Mouse (Mus musculus): ENCODE measurements around the gene Olfr462. TPM values are rescaled to one million over a fixed set of nuclear protein-coding genes. Genes with fewer than 3 reads are reported as not detected.
"Not testable (repeated sequence)": the region's sequence is repeated elsewhere in the genome, so short reads cannot be mapped to it uniquely, and the experiment has no call there.

The Olfr462 gene
- polyA plus RNA-seq (2017; shearing (Covaris generic)) = not detected

DNA sequence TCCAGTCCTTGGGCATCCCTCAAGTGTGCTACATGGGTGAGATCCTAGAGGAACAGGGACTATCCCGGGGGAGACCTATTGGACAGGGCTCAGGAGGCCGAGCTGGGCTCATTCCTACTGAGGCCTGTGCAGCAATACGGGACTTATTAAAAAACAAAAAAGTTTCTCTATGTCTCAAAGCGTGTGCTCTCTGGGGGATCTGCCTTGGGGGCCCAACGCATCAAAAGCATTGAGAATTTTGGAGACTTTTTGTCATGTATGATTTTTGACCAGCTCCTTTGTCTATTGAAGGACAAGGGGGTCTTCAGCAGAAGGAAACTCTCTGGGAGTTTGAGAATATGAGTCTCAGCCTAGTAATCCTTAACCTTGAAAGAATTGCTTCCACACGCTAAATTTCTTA, at the start of gene Olfr462:
Gene Olfr462, minus strand, starts transcription at position 101 of the 400 bp plus-strand sequence.
- ATAC-seq = no peak

DNA sequence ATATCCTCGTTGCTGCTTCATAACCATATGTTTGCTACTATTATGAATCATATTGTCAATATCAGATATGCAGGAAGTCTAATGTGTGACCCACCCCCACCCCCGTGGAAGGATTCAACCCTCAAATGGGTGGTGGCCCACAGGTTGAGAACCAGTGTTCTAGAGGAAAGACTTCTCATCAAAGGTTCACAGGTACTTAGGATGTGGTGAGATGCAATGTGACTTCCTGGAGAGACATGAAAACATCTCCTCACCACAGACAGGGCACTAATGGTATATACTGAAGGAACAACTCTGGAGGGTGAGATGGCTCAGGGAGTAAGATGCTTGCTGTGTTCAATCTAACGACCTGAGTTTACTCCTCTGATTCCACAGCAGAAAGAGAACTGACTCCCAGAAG, 43.4 kb upstream of the Olfr462 start:
- peak; percentile 95 for ATAC-seq

DNA sequence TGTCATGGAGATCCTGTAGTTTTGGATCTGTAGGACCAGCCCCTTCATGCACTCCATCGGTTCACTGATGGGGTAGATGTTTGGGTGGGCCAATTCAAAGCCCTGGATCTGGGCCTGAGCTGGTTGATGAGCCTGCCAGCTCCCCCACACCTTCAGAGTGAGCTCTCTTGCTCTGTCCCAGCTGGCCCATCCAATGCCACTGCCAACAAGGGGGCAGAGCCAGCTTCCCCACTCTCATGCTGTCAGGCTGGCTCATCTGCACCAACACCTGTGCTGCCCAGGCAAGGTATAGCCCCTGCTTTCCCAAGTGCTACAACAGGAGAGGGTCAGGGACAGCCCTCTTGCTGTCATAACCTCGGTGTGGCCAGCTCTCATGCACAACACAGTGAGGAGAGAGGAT, 41.7 kb upstream of the Olfr462 start:
- no peak for ATAC-seq

DNA sequence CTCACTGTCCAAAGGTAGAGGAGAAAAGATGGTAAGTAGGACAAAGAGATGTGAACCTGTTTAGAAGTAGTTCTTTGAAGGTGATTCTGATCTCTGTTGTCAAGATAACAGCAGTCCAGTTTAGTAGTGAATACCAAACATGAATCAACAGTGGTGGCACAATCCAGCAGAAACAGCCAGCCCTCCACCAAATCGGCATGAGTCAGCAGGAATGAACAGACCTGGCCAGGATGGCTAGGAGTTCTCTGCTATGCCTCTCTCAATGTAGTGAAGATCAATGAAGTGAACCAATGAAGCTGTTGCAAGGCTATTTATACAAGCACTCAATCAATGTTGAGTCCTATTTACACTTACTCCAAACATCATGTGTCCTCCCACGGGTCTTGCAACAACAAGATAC, 38.3 kb upstream of the Olfr462 start:
- no peak for ATAC-seq

DNA sequence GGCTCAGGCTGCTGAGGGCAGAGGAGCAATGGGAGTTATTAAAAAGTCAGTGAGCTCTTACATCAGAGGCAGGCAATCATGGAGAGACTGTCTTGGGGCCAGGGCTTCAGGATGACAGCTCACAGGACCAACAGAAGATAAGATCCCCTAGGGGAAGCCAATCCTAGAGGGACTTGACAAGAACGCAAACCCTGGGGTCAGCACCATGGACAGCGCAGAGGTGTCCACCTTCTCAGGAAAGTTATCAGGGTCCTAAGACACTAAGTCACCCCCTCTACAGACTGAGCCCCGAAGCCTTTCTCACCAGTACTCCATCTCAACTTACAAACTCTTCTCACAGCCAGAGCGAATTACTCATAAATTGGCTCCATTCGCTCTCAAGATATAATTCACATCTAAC, 28.9 kb upstream of the Olfr462 start, which contains the start of gene Olfr464:
Gene Olfr464, minus strand, starts transcription at position 2 of the 400 bp plus-strand sequence.
- ATAC-seq = no peak

DNA sequence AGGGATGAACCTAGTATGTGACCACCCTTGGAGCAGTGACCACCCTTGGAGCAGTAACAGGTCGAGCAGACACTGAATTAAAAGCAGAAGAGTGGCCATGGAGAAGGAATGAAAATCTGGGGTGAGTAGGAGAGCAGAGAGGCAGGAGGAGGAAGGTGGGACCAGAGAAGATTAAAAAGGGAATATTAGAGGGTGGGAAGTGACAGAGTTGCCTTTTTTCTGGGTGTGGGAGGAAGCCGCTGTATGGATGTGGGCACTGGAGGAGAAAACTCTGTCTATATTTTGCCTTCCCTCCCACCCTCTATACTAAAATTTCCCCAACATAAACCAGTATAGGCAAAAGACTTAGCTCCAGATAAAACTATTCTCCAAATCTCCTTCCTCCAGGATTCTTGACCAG, 28.2 kb upstream of the Olfr462 start:
- no peak for ATAC-seq

DNA sequence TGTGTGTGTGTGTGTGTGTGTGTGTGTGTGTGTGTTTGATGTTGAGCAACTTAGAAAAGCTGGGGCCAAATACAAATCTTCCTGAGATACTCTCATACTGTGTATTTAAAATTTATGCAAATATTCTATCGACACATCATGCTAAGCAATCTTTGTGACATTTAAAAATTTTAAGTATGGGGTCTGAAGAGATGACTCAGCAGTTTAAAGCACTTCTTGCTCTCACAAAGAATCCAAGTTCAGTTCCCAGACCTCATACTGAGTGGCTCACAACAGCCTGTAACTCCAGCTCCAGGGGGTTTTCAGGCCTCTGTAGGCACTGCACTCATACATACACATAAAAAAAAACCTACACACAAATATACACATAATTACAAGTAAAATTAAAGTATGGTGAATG, 23.9 kb upstream of the Olfr462 start:
- ATAC-seq = no peak

DNA sequence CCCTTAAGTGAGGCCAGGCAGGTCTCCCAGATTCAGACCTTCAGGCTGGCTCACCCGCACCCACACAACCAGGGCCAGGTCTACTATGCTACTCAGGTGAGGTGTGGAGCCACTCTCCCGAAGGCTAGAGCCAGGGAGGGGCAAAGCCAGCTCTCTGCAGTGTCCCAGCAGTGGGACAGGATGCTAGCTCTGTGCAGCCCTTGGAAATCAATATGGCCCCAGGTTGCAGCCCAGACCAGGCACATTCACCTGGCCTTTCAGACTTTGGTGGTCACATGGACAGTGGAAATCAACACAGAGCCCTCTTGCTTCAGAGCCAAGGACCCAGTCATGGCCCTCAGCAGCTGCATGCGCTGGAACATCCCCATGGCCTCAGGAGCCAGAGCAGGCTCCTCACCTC, 12.3 kb upstream of the Olfr462 start:
- ATAC-seq = no peak

DNA sequence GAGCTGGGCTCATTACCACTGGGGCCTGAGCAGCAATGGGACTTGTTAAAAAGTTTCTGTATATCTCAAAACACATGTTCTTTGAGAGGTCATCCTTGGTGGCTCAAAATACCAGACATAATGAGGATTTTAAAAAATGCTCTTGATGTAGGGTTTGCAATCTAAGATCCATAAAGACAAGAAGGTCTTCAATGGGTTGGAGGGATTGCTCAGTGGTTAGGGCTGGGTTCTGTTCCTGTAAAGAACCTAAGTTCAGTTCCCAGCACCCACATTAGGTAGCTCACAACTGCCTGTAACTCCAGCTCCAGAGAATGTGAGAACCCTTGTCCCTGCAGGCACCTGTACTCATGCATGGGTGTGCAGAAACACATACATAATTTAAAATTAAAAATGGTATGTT, 5.2 kb upstream of the Olfr462 start, which contains the start of gene Olfr463:
Gene Olfr463, minus strand, starts transcription at position 101 of the 400 bp plus-strand sequence.
- ATAC-seq = no peak

DNA sequence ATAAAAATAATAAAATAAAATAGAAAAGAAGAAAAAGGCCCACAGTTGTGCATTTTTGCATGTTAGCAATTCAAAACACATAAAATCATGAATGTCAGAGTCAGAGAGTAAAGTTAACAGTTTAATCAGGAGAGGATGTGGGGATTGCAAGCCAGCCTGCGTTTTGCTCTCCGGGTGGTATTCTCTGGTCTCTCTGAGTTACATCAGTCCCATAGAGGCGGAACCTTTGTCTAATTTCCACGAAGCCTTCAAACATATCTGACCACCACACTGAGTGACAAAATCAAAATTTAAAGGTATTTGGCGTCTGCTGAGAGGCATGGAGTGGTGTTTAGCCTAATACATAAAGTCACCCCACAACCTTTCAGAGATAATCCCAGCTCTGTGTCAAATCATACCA, 7.2 kb downstream of the Olfr462 start:
- no peak for ATAC-seq

DNA sequence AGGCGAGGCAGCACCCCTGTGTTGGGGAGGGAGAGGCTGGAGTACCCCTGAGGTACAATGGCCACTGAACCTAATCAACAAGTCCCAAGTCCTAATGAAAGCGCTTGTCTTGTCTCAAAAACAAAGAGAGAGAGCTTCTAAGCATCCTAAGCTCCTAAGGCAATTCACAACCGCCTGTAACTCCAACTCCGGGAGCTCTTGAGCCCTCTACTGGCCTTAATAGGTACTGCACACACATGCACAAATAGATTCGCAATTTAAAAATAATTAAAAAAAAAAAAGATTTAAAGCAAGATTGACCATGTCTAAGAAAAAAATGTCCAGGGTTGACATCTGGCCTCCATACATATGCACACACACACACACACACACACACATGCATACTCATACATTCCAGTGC, 8.6 kb downstream of the Olfr462 start:
- ATAC-seq = no peak

DNA sequence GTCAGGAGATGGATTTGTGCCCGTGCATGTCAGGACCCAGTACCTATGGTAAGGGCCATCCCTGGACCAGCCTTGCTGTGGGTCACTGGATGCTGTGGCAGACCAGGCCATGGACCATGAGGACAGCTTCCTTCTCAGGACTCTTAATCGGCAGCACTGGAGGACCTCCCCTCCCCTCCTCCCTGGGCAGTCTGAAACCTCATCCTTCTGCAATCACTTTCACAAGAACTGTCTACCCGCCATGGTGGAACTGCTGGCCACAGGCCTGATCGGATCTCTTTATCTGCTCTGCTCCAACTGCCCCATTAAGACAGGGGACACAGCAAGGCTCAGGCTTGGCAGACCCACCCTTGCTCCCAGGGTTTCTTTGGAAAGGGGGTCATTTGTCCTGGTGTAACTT, 10.4 kb downstream of the Olfr462 start:
- ATAC-seq = no peak

DNA sequence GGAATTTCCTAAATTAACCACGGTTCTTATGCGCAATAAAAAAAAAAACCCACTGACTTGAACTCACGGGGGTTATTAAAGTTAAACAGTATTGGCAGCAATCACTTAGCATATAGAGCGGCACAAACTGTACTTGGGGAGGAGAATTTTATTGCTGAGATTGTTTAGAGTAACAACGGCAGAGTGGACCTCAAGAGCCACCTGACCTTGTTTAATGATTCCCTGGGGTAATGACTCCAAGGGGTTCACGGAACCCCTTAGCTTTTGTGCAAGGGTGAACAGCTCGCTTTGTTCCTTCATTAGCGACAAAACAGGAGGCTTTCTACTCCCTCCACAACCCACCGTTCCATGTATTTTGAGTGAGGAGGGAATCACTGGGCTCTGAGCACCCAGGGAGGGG, 12.2 kb downstream of the Olfr462 start:
- ATAC-seq = no peak

DNA sequence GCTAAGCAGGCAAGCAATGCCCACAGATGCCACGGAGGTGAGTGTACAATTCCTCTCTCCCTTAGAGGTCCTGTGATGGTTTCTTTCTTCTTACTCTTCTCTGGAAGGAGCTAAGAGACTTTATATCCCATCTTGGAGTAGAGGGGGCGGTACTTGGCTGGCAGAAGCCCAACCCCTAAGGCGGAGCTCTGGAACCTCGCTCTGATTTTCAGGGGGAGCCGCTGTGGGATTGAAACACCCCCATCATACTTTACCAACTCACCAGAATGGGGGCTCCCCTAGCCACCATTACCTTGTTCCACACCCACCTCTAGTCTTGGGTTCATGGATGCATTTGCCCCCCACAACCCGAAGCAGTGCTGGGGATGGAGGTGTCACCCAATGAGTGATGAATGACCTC, 16.6 kb downstream of the Olfr462 start, which contains the start of gene Epx:
Gene Epx, minus strand, starts transcription at position 101 of the 400 bp plus-strand sequence.
- no peak for ATAC-seq

DNA sequence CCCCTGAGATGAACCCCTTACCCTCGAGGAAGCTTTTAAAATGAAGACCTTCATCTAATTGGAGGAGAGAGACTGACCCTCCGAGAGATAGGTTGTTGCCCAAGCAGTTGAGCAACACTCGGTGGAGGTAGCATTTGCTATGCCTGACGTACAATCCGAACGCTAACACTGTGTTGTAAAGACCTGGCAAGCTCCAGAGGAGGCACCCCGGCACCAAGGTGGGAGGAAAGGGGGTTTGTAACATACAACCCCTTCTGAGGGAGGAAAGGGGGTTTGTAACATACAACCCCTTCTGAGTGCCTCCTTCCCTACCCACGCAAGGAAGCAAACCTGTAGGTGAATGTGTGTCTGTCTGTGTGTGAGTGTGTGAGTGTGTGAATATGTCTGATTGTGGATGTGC, 20.3 kb downstream of the Olfr462 start:
- no peak for ATAC-seq

DNA sequence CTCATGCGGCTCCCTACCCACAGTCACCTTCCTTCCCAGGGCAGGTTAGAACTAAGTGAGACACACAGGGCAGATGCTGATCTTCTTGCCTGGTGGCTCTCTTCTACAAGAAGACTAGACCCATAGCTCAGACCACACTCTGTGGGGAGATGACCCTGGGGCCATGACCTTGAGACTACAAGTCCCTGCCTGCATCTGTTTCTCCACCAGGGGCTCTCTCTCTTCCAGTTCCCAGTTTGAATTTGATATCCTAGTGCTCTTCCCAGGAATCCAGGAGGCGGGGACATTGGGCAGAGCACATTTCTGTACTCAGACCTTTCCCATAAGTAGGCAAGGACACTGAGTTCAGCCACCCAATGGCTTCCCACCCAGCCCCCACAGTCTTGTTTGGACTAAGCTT, 22.0 kb downstream of the Olfr462 start:
- ATAC-seq = no peak

DNA sequence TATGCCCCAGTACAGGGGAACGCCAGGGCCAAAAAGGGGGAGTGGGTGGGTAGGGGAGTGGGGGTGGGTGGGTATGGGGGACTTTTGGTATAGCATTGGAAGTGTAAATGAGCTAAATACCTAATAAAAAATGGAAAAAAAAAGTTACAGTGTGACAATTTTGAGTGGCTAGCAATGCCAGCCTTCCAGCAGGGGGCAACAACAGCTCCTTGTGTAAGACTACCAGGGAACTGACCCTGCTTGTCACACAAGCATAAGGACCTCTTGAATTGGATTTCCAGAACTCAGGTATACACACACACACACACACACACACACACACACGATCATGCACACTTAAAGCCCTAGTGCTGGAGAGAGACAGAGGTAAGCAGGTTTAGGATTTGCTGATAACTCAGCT, 25.2 kb downstream of the Olfr462 start:
- not testable (repeated sequence) for ATAC-seq

DNA sequence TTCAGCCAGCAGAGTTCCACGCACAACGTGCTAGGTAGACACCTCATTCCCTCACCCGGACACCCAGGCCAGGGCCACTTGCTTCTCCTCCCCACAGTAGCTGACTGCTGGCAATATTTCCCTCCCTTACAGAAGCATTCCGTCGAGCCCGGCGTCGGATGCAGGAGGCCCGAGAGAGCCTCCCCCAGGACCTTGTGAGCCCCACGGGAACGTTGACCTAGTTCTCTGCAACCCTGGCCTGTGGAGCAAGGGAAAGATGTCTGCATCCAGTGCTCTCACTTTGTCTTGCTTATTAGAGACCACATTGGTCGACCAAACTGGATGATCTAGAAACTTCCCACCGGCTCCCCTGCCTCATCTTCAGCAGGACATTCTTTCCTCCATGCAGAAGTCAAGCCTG, 29.3 kb downstream of the Olfr462 start:
- no peak for ATAC-seq

DNA sequence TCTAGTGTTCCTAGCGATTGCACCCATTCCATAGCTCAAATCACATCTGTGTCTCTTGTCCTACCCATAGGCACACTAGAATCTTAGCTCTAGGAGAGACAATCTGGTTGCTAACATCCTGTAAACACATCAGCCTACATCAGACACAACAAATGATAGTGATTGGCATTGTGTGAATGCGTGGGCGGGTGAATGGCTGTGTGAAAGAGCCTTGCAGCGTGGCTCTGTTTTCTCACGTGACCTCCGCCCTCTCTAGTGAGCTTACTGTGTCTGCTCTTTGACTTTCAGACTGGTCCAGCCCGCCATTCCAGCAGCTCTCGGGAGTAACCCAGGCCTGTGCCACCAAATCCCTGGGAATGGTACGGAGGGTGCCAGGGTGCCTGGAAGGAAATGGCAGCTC, 31.6 kb downstream of the Olfr462 start:
- peak; percentile 48 for ATAC-seq

DNA sequence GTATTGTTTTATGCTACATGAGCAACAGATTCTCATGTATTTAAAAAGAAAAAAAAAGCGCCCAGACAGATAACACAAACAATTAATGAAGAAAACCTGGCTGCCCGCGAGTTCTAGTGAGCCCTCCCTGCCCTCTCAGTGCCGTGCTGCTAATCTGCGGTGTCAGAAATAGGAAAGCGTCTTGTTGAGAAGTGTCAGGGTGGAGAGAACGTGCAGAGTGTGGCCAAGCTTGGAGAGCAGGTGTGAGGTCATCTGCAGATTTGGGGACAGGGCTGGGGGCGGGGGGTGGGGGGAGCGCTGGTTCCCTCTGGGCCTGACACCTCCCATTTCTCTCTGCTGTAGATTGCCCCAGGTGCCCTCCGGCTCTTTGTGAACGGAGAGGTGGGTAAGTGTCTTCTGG, 32.8 kb downstream of the Olfr462 start:
- ATAC-seq = no peak

DNA sequence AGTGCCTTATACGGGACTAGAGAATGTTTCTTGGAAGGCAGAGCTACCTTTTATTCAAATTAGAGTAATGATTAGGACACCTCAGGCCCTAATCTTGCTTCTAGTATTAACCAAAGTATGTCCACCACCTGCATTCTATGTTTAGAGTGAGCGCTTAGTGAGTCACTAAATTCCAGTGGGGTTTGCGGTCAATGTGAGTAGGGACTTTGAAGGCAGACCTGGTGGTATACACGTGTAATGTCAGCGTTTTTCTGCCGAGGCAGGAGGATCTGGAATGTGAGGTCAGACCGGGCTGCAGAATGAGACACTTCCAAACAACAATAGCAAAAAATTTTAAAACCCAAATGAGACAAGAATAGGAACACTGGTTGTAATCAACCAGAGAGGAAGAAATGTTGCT, 37.5 kb downstream of the Olfr462 start:
- no peak for ATAC-seq

DNA sequence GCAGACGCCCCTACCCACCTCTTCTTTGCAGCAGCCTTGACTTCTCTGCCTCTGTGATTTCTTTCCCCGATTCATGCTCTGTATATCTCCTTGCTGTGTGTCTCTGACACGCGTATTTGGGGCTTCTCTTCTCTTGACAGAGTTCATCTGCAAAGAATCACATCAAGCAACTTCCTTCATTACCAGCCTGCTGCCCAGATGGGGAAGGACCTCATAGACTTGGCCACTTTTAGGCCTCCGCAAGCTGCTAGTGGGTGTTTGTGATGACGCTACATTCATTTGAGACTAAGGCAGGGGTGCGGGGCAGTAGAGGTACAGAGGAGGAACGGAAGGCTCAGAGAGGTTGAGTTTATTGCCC, 38.5 kb downstream of the Olfr462 start:
- ATAC-seq = peak; percentile 17

DNA sequence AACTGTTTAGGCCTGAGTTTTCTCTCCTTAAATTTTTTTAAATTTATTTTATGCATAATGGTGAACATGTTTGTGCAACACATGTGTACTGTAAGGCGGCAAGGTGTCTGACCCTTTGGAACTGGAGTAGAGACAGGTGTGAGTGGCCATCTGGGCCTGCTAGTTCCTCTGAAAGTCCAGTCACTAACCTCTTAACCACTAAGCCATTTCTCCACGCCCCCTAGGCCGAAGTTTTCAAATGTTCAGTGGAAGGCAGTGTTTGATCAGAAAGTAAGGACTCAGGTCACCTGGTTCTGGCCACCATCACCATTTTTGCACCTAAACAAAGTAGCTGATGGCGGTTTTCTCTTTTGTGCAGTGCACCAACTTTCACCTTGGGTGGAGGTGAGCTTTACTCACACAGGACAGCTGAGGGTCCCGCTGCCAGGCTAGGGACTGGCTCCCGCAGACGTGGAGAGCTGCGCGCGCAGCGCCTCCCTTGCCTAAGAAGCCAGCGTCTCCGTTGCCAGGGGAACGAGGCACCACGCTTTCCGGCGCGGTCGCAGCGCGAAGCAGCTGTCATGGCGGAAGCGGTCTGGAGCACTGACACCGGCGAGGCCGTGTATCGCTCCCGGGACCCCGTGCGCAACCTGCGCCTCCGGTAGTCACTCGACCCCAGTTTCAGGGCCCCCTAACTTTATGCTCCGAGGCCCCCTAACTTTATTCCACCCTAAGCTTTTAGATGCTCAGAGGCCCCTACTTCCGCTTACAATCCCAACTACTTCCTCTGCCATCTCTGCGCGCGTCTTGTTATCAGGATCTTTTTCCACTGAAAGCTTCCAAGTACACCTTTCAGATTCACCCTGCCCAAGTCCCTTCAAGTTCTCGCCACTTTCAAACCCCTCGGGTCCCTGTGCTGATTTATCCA, 39.1 kb downstream of the Olfr462 start, which contains the start of gene Mks1:
Gene Mks1, plus strand, starts transcription at position 526 of the 907 bp plus-strand sequence.
- peak; percentile 99 for ATAC-seq

DNA sequence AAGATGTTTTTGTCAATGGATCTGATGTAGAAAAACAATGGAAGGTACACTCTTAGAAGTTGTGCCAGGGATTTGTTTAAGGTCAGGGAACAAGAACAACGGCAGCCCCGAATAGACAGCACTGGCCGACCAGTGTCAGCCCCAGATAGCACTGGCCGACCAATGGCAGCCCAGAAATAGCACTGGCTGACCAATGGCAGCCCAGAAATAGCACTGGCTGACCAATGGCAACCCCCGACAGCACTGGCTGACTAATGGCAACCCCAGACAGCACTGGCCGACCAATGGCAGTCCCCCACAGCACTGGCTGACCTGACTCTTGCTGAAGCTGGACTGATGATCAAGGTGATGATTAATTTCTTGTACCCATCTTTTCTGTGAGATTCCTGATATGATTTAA, 44.2 kb downstream of the Olfr462 start:
- no peak for ATAC-seq

Measured in inflammation-experienced regulatory T-cells, adult 6 months (primary cell).